Mouse (Mus musculus): ENCODE measurements around the gene Cd300e.

DNA sequence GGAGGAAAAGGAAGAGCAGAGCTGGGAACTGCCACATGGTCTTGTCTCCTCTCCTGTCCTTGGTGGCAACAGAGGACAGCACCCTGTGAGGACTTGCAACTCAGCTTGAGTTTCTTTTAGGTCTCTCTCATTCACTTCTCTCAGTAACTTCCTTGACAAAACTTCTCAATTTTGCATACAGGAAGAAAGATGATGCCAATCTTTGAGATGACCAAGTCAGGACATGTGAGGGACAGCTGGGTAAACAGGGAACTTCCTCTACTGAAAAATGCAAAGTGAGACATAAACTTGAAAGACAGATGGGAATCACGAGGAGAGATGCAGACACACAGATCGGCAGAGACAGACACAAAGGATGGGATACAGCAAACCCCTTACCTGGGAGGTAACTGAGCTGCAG is 13.7 kb downstream of the Cd300e start, which contains the start of gene Cd300ld3:
- no peak for TF ChIP-seq CTCF (IDR thresholded peaks at IDR 0.05; ENCODE audit: extremely low read depth, insufficient read depth, low read length)
- no peak for TF ChIP-seq POLR2A (IDR thresholded peaks at IDR 0.05; ENCODE audit: extremely low read depth, insufficient read depth, low read length)
